Mouse (Mus musculus): ENCODE measurements at regions not wholly inside any gene's neighbourhood (a gene's known extent, or its start where the extent isn't known, plus 50 kb on each side); places are given as distances from the start of the nearest gene placed in this dataset.

- no peak for DNase-seq (ENCODE audit: low read depth, low spot score)
- H3K4me1 ChIP-seq (ENCODE audit: control insufficient read depth in 1 of 2, insufficient read depth in 2 of 2, low read length in 2 of 2) = no peaks in the 10 kb centered on the region
- no peaks in the 10 kb centered on the region for H3K9me3 ChIP-seq (replicated peaks; ENCODE audit: insufficient read depth, low read length)
- no peak overlapping the region for H3K4me3 ChIP-seq (ENCODE audit: control insufficient read depth in 1 of 2, insufficient read depth in 1 of 2, low read depth in 2 of 2, low read length in 2 of 2)
- no peak overlapping the region for H3K9ac ChIP-seq (ENCODE audit: control insufficient read depth, low read depth, low read length, poor library complexity, severe bottlenecking)
- H3K36me3 ChIP-seq (ENCODE audit: control insufficient read depth in 1 of 2, insufficient read depth in 2 of 2, low read length in 2 of 2) = no peaks in the 10 kb centered on the region
- no peak overlapping the region for H3K27ac ChIP-seq (ENCODE audit: control insufficient read depth, low read depth, low read length)
- H3K79me2 ChIP-seq (ENCODE audit: control insufficient read depth, insufficient read depth, low read length, poor library complexity) = no peaks in the 10 kb centered on the region
- no peak for TF ChIP-seq TBP (IDR thresholded peaks at IDR 0.05; ENCODE audit: low read depth, low read length)
- TF ChIP-seq EP300 (IDR thresholded peaks at IDR 0.05; ENCODE audit: low read depth in 1 of 2, low read length in 2 of 2) = no peak
- no peak for TF ChIP-seq GABPA (IDR thresholded peaks at IDR 0.05; ENCODE audit: low read depth, low read length)
- TF ChIP-seq KAT2A (conservative IDR thresholded peaks at IDR 0.05; ENCODE audit: low read depth, low read length) = no peak
- no peak for TF ChIP-seq POLR2AphosphoS2 (IDR thresholded peaks at IDR 0.05; ENCODE audit: low read length)
- TF ChIP-seq RAD21 (IDR thresholded peaks at IDR 0.05; ENCODE audit: low read depth, low read length) = no peak
- TF ChIP-seq NRF1 (IDR thresholded peaks at IDR 0.05; ENCODE audit: insufficient read depth, low read depth, low read length, poor library complexity, severe bottlenecking) = no peak
- no peak for TF ChIP-seq MXI1 (IDR thresholded peaks at IDR 0.05; ENCODE audit: low read depth, low read length)
- TF ChIP-seq POLR2A (IDR thresholded peaks at IDR 0.05; ENCODE audit: control insufficient read depth in 1 of 2, insufficient read depth in 1 of 2, low read depth in 1 of 2, low read length in 2 of 2, poor library complexity in 1 of 2) = no peak
- no peak for TF ChIP-seq ZKSCAN1 (IDR thresholded peaks at IDR 0.05; ENCODE audit: low read depth, low read length)
- no peak for TF ChIP-seq CTCF (IDR thresholded peaks at IDR 0.05 in 2 of 3, conservative IDR thresholded peaks at IDR 0.05 in 1 of 3; ENCODE audit: control insufficient read depth in 1 of 3, insufficient read depth in 1 of 3, low read depth in 2 of 3, low read length in 3 of 3, poor library complexity in 1 of 3, severe bottlenecking in 1 of 3)
- no peak for TF ChIP-seq CHD2 (IDR thresholded peaks at IDR 0.05; ENCODE audit: low read length)
- no peak for TF ChIP-seq SIN3A (IDR thresholded peaks at IDR 0.05; ENCODE audit: low read length)
- no peak for TF ChIP-seq MAFK (IDR thresholded peaks at IDR 0.05; ENCODE audit: borderline replicate concordance, low read depth, low read length)
- no peak for TF ChIP-seq ELF1 (IDR thresholded peaks at IDR 0.05; ENCODE audit: low read depth, low read length)
- TF ChIP-seq ETS1 (IDR thresholded peaks at IDR 0.05; ENCODE audit: low read depth, low read length) = no peak
- no peaks in the 10 kb centered on the region for H3K27me3 ChIP-seq (ENCODE audit: control insufficient read depth in 1 of 2, insufficient read depth in 2 of 2, low read length in 2 of 2)
These were observed 133.7 kb upstream of the Zic4 start for GRCm38 (mm10) chr9:91228525-91228924.

DNA sequence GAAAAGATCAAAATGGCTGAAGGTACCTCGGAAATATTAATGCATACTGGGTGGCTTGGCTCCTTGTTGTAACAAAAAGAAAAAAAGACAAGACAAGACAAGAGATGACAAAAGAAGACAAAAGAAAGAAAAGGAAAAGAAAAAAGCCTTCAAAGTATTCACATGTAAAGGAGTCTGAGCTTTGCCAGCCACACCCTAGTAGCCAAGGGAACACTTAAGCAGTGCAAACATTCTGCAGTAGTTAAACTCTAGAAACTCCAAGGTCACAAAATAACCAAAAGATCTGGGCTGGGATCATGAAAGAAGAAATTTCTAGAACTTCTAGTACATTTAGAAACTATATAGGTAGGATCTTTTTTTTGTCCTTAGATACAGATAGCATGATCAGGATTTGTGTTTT is 108.3 kb upstream of the Zic4 start:
- no peak overlapping the region for H3K27ac ChIP-seq (ENCODE audit: control insufficient read depth, low read depth, low read length)
- no peak overlapping the region for H3K9ac ChIP-seq (ENCODE audit: control insufficient read depth, low read depth, low read length, poor library complexity, severe bottlenecking)
- H3K27me3 ChIP-seq (ENCODE audit: control insufficient read depth in 1 of 2, insufficient read depth in 2 of 2, low read length in 2 of 2) = no peaks in the 10 kb centered on the region
- H3K4me1 ChIP-seq (ENCODE audit: control insufficient read depth in 1 of 2, insufficient read depth in 2 of 2, low read length in 2 of 2) = no peaks in the 10 kb centered on the region
- no peak overlapping the region for H3K4me3 ChIP-seq (ENCODE audit: control insufficient read depth in 1 of 2, insufficient read depth in 1 of 2, low read depth in 2 of 2, low read length in 2 of 2)
- no peaks in the 10 kb centered on the region for H3K9me3 ChIP-seq (replicated peaks; ENCODE audit: insufficient read depth, low read length)
- no peaks in the 10 kb centered on the region for H3K79me2 ChIP-seq (ENCODE audit: control insufficient read depth, insufficient read depth, low read length, poor library complexity)
- no peaks in the 10 kb centered on the region for H3K36me3 ChIP-seq (ENCODE audit: control insufficient read depth in 1 of 2, insufficient read depth in 2 of 2, low read length in 2 of 2)
- DNase-seq (ENCODE audit: low read depth, low spot score) = no peak
- TF ChIP-seq EP300 (IDR thresholded peaks at IDR 0.05; ENCODE audit: low read depth in 1 of 2, low read length in 2 of 2) (no peak), POLR2A (IDR thresholded peaks at IDR 0.05; ENCODE audit: control insufficient read depth in 1 of 2, insufficient read depth in 1 of 2, low read depth in 1 of 2, low read length in 2 of 2, poor library complexity in 1 of 2) (no peak), CTCF (IDR thresholded peaks at IDR 0.05 in 2 of 3, conservative IDR thresholded peaks at IDR 0.05 in 1 of 3; ENCODE audit: control insufficient read depth in 1 of 3, insufficient read depth in 1 of 3, low read depth in 2 of 3, low read length in 3 of 3, poor library complexity in 1 of 3, severe bottlenecking in 1 of 3) (no peak), MAFK (IDR thresholded peaks at IDR 0.05; ENCODE audit: borderline replicate concordance, low read depth, low read length) (no peak), GATA1 (IDR thresholded peaks at IDR 0.05; ENCODE audit: low read depth, low read length) (no peak), KAT2A (conservative IDR thresholded peaks at IDR 0.05; ENCODE audit: low read depth, low read length) (no peak), MEF2A (IDR thresholded peaks at IDR 0.05; ENCODE audit: extremely low read depth, insufficient replicate concordance, low read depth, low read length, poor library complexity, severe bottlenecking) (no peak), USF2 (IDR thresholded peaks at IDR 0.05; ENCODE audit: borderline replicate concordance in 1 of 2, insufficient read depth in 1 of 2, low read depth in 1 of 2, low read length in 2 of 2) (no peak), TBP (IDR thresholded peaks at IDR 0.05; ENCODE audit: low read depth, low read length) (no peak), ZMIZ1 (IDR thresholded peaks at IDR 0.05; ENCODE audit: low read depth, low read length) (no peak), JUND (IDR thresholded peaks at IDR 0.05; ENCODE audit: low read depth, low read length) (no peak), CHD2 (IDR thresholded peaks at IDR 0.05; ENCODE audit: low read length) (no peak), ETS1 (IDR thresholded peaks at IDR 0.05; ENCODE audit: low read depth, low read length) (no peak), RCOR1 (IDR thresholded peaks at IDR 0.05; ENCODE audit: low read depth, low read length) (no peak), MAZ (IDR thresholded peaks at IDR 0.05; ENCODE audit: low read depth, low read length) (no peak)

Data from MEL (cell line).